Mouse (Mus musculus) liver, embryonic 18 days (tissue): ENCODE data around the gene Snx33. TPM values are rescaled to one million over a fixed set of nuclear protein-coding genes. Genes with fewer than 3 reads are reported as not detected.

ENCODE experiments used
- polyA plus RNA-seq: library from polyadenylated mRNA; depleted of rRNA; stranded (reverse); fragments of >200 nt; gene quantifications from 2 replicates; pipeline ENCODE4 v1.2.3, GENCODE M21; 2012; rRNA removed

Snx33 gene
- polyA plus RNA-seq = 2.5 and 2.7 TPM in 2 replicates

GRCm38 (mm10) chr9:56928041-56928811 is at the start of gene Snx33:
Snx33 (minus strand) TSS chr9:56928371.

GRCm38 (mm10) chr9:56950414-56951400 is 22.5 kb upstream of the Snx33 start, which contains the start of gene Snupn:
Snupn (plus strand) TSS chr9:56950878.

GRCm38 (mm10) chr9:56937223-56938160 is 9.3 kb upstream of the Snx33 start, which contains the start of gene Imp3:
Imp3 (plus strand) TSS chr9:56937475.

Other genes with a start within 250 kb of the Snx33 start
- gene Lingo1, start 131.9 kb downstream of the Snx33 start, polyA plus RNA-seq = 0.53 and 0.54 TPM in 2 replicates
- gene Odf3l1, start 63.7 kb downstream of the Snx33 start, polyA plus RNA-seq = not detected in 2 replicates
- gene Cspg4, start 63.3 kb downstream of the Snx33 start, polyA plus RNA-seq = 0.25 and 0.28 TPM in 2 replicates
- 90.2 and 92.3 TPM in 2 replicates for gene Imp3, start 9.1 kb upstream of the Snx33 start, polyA plus RNA-seq
- 5.0 and 5.1 TPM in 2 replicates for gene Snupn, start 22.5 kb upstream of the Snx33 start, polyA plus RNA-seq
- 7.6 and 7.7 TPM in 2 replicates for gene Ptpn9, start 66.6 kb upstream of the Snx33 start, polyA plus RNA-seq
- gene Sin3a, start 143.7 kb upstream of the Snx33 start, polyA plus RNA-seq = 14.4 and 15.5 TPM in 2 replicates
- gene Man2c1, start 202.3 kb upstream of the Snx33 start, polyA plus RNA-seq = 29.1 and 32.7 TPM in 2 replicates
- 3.2 and 3.4 TPM in 2 replicates for gene Neil1, start 219.9 kb upstream of the Snx33 start, polyA plus RNA-seq
- gene Commd4, start 230.0 kb upstream of the Snx33 start, polyA plus RNA-seq = 48.2 and 50.6 TPM in 2 replicates